Mouse (Mus musculus): ENCODE measurements around the gene Dab1.

The Dab1 gene

DNA sequence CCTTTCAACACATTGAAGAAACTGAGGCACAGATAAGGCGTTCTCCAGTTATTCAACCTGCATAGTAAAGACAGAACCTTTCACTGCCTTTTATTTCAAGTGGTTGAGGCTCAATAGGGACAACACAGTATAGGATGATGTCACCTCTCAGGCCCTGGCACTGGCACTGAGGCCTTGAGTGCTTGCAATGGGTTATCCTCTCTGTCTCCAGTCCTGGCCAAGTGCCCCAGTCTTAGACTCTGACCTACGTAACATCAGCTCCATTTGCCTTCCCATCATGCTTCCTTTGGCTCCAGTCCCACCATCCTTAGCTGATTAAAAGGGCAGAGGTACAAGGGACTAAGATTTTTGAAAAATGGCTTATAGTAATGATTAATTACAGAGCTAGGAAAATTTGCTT, 220.4 kb downstream of the Dab1 start:
- no peak for DNase-seq

DNA sequence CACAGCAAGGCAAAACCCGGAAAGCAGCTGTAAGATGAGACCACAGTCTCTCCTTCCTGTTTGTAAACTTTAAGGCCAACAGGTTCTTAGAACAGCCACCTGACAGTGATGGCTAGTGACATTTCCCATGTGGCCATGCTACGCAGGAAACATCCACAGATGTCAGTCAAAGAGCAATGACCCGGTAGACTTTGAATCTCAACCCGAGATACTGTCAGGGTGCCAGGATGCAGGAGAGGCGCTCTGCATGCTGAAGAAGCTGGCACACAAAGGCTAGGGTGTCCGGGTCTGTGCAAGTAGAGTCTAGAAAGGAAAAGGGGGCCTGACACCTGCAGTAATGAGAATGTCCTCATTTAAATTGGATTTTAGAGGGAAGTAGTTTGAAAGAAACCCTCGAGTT, 222.0 kb downstream of the Dab1 start:
- DNase-seq, result no peak

DNA sequence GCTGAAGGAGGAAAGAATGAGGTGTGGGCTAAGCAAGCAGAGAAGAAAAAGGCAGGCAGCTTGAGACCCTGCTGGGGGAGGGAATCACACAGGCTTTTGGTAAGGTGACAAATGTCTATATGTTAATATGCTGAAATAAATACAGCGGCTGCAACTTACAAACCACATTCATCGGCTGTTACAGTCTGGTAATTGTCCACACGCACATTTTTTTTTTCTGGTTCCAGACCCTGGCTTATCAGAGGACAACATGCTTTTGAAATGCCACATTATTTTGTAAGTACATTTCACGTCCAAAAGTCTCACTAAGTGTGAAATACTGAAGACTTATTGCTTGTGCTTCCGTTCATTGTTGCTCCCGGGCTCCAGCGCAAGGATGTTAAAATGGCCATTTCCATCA, 225.5 kb downstream of the Dab1 start:
- no peak for DNase-seq

DNA sequence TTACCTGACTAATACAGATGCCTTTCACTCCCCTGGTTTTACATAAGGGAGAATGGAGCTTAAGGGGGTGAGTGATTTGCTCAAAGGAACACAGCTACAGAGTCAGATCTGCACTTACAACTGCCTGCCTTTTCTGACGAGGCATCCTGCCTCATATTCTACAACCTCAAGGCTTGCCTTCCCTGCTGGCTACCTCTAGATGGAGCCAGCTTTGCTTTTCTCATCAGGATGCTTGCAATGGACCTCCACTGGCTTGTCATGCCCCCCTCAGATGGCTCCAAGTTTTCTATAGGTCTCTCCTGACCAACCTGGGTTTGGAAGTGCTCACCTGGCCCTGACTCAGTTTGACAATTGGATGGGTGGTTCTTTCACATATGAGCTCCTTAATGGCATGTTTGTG, 238.0 kb downstream of the Dab1 start:
- no peak for DNase-seq

DNA sequence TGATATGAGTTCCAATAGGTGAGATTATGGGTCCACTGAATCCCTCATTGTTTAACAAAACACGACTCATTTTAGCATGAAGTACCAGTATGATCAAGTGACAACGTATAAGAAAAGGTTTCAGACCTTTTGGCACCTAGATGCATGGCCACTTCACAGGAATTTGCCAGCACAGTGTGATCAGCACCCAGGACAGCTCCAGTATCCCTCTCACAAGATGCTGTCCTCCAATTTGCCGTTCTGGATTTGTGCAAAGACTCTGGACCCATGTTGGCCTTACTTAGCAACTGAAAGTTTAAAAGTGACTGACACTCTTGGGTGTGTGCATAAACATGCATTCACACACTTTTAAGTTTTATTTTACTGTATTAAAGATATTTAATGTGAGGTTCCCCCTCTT, 256.4 kb downstream of the Dab1 start:
- no peak for DNase-seq

DNA sequence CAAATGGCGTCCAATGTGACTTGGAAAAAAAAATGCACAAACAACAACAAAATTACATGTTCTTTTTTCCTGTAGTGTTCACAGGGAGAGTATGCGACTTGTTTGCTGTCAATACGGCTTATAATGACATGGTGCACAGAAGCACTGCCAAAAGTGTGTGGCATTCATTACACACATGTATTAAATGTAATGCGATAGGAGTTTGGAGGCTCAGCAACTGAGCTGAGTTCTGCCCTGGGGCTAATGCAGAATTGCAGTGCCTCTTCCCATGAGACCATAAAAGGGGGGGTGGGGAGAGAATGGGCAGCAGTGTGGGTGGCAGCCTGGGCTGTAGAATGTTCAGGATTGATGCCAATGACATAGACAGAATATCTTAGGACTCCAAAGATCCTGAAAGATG, 259.7 kb downstream of the Dab1 start:
- DNase-seq, result no peak

GRCm38 (mm10) chr4:103881641-103882040, 262.5 kb downstream of the Dab1 start:
- DNase-seq, result peak; percentile 78

GRCm38 (mm10) chr4:103888086-103888485, 268.9 kb downstream of the Dab1 start:
- DNase-seq, result no peak

DNA sequence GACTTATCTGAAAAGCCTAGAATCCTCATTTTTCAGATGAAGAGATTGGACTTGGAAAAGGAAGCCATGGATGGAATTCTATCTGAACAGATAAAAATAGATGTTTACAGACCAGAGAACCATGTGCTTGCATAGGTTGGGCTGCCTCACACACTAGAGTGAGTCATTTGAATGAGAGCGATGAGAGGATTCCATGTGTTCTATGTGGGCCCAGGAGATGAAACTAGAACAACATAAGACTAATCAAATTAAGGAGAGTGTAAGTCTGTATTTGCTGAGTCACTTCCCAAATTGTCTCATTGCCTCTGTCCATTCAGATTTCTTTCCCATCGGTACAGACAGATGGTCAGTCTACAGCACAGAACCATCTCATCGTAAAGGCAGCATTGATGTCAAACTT, 270.0 kb downstream of the Dab1 start:
- no peak for DNase-seq

DNA sequence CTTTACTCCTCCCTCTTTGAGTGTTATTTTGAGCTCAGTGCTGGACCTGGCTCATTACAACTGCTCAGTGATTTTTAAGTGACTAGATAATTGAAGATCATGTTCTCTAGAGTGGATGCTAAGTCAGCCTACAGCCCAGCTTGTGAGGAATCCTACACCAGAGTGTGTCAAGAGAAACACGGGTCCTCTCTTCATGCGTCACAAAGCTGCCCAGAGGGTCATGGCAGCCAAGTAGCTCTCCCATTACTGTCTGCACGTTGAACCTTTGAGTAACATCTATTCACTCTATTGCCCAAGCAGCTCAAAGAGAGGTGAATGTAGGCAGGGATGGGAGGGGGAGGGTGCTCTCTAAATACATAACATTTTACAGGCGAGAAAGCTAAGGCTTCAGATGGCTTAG, 277.6 kb downstream of the Dab1 start:
- DNase-seq, result no peak

GRCm38 (mm10) chr4:103897702-103898101, 278.5 kb downstream of the Dab1 start:
- no peak for DNase-seq

- no peak for DNase-seq
These were observed 292.3 kb downstream of the Dab1 start for GRCm38 (mm10) chr4:103911441-103911840.

GRCm38 (mm10) chr4:103912071-103912470, 292.9 kb downstream of the Dab1 start:
- no peak for DNase-seq

- DNase-seq, result no peak
These were observed 303.3 kb downstream of the Dab1 start for GRCm38 (mm10) chr4:103922431-103922931.

GRCm38 (mm10) chr4:103926682-103927081, 307.5 kb downstream of the Dab1 start:
- no peak for DNase-seq

GRCm38 (mm10) chr4:103929631-103930030, 310.5 kb downstream of the Dab1 start:
- DNase-seq, result no peak

GRCm38 (mm10) chr4:103934364-103934763, 315.2 kb downstream of the Dab1 start:
- DNase-seq, result no peak

GRCm38 (mm10) chr4:103948255-103948654, 329.1 kb downstream of the Dab1 start:
- DNase-seq, result no peak

DNA sequence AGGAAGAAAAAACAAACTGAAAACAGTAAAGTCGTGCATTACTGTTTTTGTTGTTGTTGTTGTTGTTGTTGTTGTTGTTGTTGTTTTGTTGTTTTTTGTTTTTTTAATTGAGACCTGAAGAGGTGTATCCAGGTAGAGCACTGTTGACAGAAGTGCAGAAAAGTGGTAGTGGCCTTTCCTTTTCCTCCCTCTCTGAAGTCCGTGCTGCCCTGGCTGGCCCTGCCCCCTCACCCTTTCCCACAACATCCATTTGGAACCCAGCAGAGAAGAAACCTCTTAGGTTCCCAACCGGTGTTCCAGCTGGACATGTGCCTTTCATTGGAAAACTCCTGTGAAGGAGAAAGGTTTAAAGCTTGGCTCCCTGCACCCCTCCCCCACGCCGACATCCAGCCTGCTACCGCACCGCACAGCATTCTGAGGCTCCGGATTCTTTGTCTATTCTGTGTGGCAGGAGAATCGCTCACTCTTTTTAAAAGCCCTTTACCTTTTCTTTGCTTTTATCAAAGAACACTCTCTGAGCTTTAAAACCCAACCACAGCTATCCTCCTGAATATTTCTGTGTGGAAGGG, 334.6 kb downstream of the Dab1 start:
- DNase-seq, result no peak

DNA sequence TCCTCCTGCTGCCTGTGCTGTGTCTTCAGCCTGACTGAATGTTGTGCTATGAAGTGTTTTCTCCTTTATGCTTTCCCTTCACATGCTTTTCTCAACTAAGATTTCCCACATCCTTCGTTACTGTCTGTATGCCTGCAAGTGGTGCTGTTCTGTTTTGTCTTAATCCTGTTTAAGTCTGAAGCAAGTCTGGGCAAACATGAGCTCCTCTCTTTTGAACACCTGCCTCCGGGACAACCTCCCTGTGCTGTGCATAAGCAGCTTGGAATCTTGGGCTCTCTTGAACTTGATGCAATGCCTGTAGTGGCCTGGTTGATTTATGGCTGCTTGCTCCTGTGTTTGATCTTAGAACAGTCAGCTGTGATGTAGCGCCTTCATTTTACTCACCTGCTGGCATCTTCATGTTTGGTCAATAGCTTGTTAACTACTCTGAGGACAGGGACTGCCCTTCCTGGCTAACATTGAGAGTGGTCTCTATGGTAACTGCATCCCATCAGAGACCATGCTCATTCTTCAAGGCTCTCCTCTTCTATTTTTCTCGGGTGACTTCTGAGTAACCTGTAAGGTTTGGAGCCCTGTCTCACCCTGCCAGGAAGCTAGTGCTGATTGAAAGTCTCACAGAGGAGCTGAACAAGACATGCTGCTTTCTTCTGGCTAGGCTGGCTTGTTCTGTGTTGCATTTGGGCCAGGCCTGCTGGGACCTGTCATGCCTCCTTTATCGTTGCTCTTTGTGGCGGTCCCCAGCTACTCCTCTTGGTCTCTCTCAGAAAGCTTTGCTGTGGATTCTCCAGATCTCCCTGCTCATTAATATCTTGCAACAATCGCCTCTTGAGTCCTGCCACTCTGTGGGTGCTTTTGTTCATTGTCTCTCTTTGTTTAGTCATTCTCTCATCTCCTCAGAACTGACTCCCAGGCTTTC, 342.2 kb downstream of the Dab1 start:
- no peak for DNase-seq

- no peak for DNase-seq
These were observed 350.7 kb downstream of the Dab1 start for GRCm38 (mm10) chr4:103969906-103970305.

DNA sequence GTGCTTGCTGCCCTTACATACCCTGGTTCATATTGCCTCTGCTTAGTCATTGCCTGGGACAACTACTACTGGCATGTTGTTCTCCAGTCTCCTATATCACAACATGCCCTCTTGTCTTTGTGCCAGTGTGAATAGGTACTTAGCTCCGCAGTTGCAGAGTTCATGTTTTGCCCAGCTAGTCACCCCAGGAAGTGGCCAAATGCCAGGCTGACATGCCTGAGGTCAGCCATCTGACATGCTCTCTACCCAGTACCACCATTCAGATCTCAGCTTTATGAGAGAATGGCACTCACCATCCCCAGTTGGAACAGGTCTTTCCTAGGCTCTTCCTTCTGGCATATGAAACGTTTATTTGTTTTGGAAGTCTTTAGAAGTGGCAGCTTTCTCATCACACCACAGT, 355.4 kb downstream of the Dab1 start:
- no peak for DNase-seq

DNA sequence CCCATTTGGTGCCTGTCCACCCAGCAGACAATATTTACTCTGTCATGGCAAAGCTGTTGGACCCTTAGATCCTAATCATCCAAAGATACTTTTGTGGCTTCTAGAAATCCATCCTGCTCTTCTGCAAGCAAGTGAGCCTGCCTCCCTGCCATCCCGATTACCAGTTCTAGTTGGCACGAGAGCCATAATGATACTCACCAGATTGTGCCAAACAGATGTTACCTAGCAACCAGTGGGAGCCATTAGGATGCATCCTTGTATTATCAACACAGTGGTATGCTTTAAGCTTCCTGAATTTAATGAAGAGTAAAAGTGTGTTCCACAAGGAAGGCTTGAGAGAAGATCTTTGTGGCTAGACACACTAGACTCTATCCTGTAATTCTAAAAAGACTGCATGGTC, 355.8 kb downstream of the Dab1 start:
- no peak for DNase-seq

DNA sequence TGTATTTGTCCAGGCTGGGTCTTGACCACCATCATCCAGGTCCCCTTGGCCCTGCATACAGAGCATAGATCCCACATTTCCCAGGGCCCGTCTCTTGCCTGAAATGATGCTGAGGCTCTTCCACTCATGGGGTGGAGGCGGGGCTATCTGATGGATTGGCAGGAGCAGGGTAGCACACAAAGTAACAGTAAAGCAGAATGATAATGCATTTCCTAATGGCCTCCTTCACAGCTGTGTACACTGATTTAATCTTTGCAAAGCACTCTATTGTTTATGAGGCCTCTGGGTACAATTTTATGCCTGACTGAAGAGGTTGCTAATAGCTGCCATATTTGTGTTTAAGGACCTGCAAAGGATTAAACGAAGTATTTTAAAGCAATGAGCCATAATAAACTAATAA, 374.7 kb downstream of the Dab1 start:
- no peak for DNase-seq
